9 mouse cellular contexts compared by ENCODE assay signal in genomic region chr9:16498876-16499275, GRCm38 (mm10). TPM values are rescaled to one million over a fixed set of nuclear protein-coding genes. Genes with fewer than 3 reads are reported as not detected.
A peak's percentile ranks its signal among the peaks of the same experiment; 100 is the strongest.
DNase-seq lines count a peak whose midpoint lies in the region; ATAC-seq and TF ChIP-seq lines count a peak whose summit lies in the region.
"Had no signal": no experiment of that assay in that cellular context is flagged by ENCODE, and none has a peak within 500 bp of the region (broad histone marks: within the 10 kb centered on the region; RNA-seq: fewer than 3 reads in every experiment).

No protein-coding gene starts in this region.

- H3K27me3 ChIP-seq in kidney, postnatal 0 days (ENCODE audit: insufficient read depth, low read length): no peaks in the 10 kb centered on the region
- no peaks in the 10 kb centered on the region for H3K27me3 ChIP-seq in embryonic facial prominence, embryonic 12.5 days
- no peaks in the 10 kb centered on the region for H3K27me3 ChIP-seq in hindbrain, embryonic 16.5 days (replicated peaks; ENCODE audit: control insufficient read depth, insufficient read depth, low read length)
- H3K27me3 ChIP-seq in neural tube, embryonic 13.5 days: no peaks in the 10 kb centered on the region

- H3K4me1 ChIP-seq in kidney, postnatal 0 days (replicated peaks; ENCODE audit: insufficient read depth, low read length): no peaks in the 10 kb centered on the region
- H3K4me1 ChIP-seq in embryonic facial prominence, embryonic 12.5 days: no peaks in the 10 kb centered on the region; the same call in 1 of the 2 replicates
- peaks cover 5% of the 10 kb centered on the region for H3K4me1 ChIP-seq in hindbrain, embryonic 16.5 days (ENCODE audit: control insufficient read depth, insufficient read depth, low read depth, low read length)
- peaks cover 24% of the 10 kb centered on the region for H3K4me1 ChIP-seq in neural tube, embryonic 13.5 days (replicated peaks)

- 0 out of 2 replicates have a peak overlapping the region, but pooled peaks have one; percentile 97 for H3K4me2 ChIP-seq in kidney, postnatal 0 days (ENCODE audit: low read length)
- peak overlapping the region; percentile 29; the same call in 1 of the 2 replicates for H3K4me2 ChIP-seq in embryonic facial prominence, embryonic 12.5 days (replicated peaks)
- peak overlapping the region; percentile 57 for H3K4me2 ChIP-seq in hindbrain, embryonic 16.5 days (ENCODE audit: low read length)
- H3K4me2 ChIP-seq in neural tube, embryonic 13.5 days: peak overlapping the region; percentile 68

- H3K27ac ChIP-seq in kidney, postnatal 0 days: no peak overlapping the region
- no peak overlapping the region for H3K27ac ChIP-seq in embryonic facial prominence, embryonic 12.5 days
- H3K27ac ChIP-seq in hindbrain, embryonic 16.5 days (ENCODE audit: low read depth, low read length): peak overlapping the region; percentile 49
- peak overlapping the region; percentile 89 for H3K27ac ChIP-seq in neural tube, embryonic 13.5 days (replicated peaks)
- H3K27ac ChIP-seq: macrophage had no signal

- ATAC-seq in kidney, postnatal 0 days (replicated peaks; ENCODE audit: low FRiP score, low read depth): no peak
- ATAC-seq in embryonic facial prominence, embryonic 12.5 days (ENCODE audit: insufficient number of reproducible peaks, insufficient read depth, low FRiP score, low TSS enrichment): no peak
- ATAC-seq in hindbrain, embryonic 16.5 days: no peak
- no peak for ATAC-seq in neural tube, embryonic 13.5 days (ENCODE audit: low read depth)
- ATAC-seq in activated CD4-positive, CD25-positive, alpha-beta regulatory T cell, adult 4 months: no peak

- H3K9ac ChIP-seq in kidney, postnatal 0 days (ENCODE audit: low read depth, low read length): no peak overlapping the region
- H3K9ac ChIP-seq in embryonic facial prominence, embryonic 12.5 days: no peak overlapping the region
- peak overlapping the region; percentile 39 for H3K9ac ChIP-seq in hindbrain, embryonic 16.5 days (ENCODE audit: low read depth, low read length)
- H3K9ac ChIP-seq in neural tube, embryonic 13.5 days: peak overlapping the region; percentile 81

- H3K9me3 ChIP-seq in kidney, postnatal 0 days (replicated peaks; ENCODE audit: low read length): no peaks in the 10 kb centered on the region
- H3K9me3 ChIP-seq in embryonic facial prominence, embryonic 12.5 days: no peaks in the 10 kb centered on the region
- no peaks in the 10 kb centered on the region for H3K9me3 ChIP-seq in hindbrain, embryonic 16.5 days (ENCODE audit: control insufficient read depth, low read length)
- no peaks in the 10 kb centered on the region for H3K9me3 ChIP-seq in neural tube, embryonic 13.5 days

- no peak overlapping the region for H3K4me3 ChIP-seq in kidney, postnatal 0 days (replicated peaks; ENCODE audit: low read depth, low read length)
- no peak overlapping the region for H3K4me3 ChIP-seq in embryonic facial prominence, embryonic 12.5 days
- peak overlapping the region; percentile 49 for H3K4me3 ChIP-seq in hindbrain, embryonic 16.5 days (ENCODE audit: low read length)
- peak overlapping the region; percentile 77 for H3K4me3 ChIP-seq in neural tube, embryonic 13.5 days

- WGBS in kidney, postnatal 0 days: 12% methylated on average over 4 of the region's 4 CpGs
- 7% methylated on average over 4 of the region's 4 CpGs for WGBS in embryonic facial prominence, embryonic 12.5 days
- 2% methylated on average over 4 of the region's 4 CpGs for WGBS in hindbrain, embryonic 16.5 days
- 3% methylated on average over 4 of the region's 4 CpGs for WGBS in neural tube, embryonic 13.5 days

- DNase-seq in kidney, postnatal 0 days (ENCODE audit: low spot score): no peak
- no peak for DNase-seq in kidney, adult 11 months
- DNase-seq in T-cell, adult 2 months (ENCODE audit: low spot score): no peak
- DNase-seq in urinary bladder, postnatal 4 days (ENCODE audit: low spot score in 2 of 2): no peak

- no peaks in the 10 kb centered on the region for H3K36me3 ChIP-seq in kidney, postnatal 0 days (ENCODE audit: insufficient read depth, low read length)
- H3K36me3 ChIP-seq in embryonic facial prominence, embryonic 12.5 days: no peaks in the 10 kb centered on the region
- no peaks in the 10 kb centered on the region for H3K36me3 ChIP-seq in hindbrain, embryonic 16.5 days (ENCODE audit: control insufficient read depth, insufficient read depth, low read length)
- no peaks in the 10 kb centered on the region for H3K36me3 ChIP-seq in neural tube, embryonic 13.5 days

- no peak for TF ChIP-seq CTCF in kidney, postnatal 0 days (IDR thresholded peaks at IDR 0.05; ENCODE audit: low read depth)

RNA-seq across cellular contexts. Expression of gene Fat3, which starts 2.2 kb away (rescaled TPM):
- 1.3 and 1.5 TPM in 2 replicates for polyA plus RNA-seq in kidney, postnatal 0 days (2015; fragmentation: Nextera tagmentation; extraction: Ambion mirVana)
- polyA plus RNA-seq in embryonic facial prominence, embryonic 12.5 days (2016; fragmentation: Nextera tagmentation; extraction: Ambion mirVana): 3.2 and 3.3 TPM in 2 replicates
- 7.5 and 8.5 TPM in 2 replicates for polyA plus RNA-seq in hindbrain, embryonic 16.5 days (2015; fragmentation: Nextera tagmentation; extraction: Ambion mirVana)
- 11.3 and 12.1 TPM in 2 replicates for polyA plus RNA-seq in neural tube, embryonic 13.5 days (2015; fragmentation: Nextera tagmentation; extraction: Ambion mirVana)
- polyA plus RNA-seq in activated CD4-positive, CD25-positive, alpha-beta regulatory T cell, adult 4 months (2017; shearing (Covaris generic)): under 1 TPM; 0.13 to 0.29 TPM

Comparison
In these comparisons a context has a peak if more than half of its experiments do, and no peak if none do; other contexts are left out.
1. H3K27ac ChIP-seq: peak in hindbrain, embryonic 16.5 days (single experiment) and neural tube, embryonic 13.5 days (single experiment); none in kidney, postnatal 0 days (single experiment) and embryonic facial prominence, embryonic 12.5 days (single experiment).
2. H3K4me2 ChIP-seq: peak in every context shown above with its lines; median percentile 97 in kidney, postnatal 0 days; 68 in neural tube, embryonic 13.5 days; 57 in hindbrain, embryonic 16.5 days; 29 in embryonic facial prominence, embryonic 12.5 days.
3. H3K4me3 ChIP-seq: peak in hindbrain, embryonic 16.5 days (single experiment) and neural tube, embryonic 13.5 days (single experiment); none in kidney, postnatal 0 days (single experiment) and embryonic facial prominence, embryonic 12.5 days (single experiment).
4. H3K9ac ChIP-seq: peak in hindbrain, embryonic 16.5 days (single experiment) and neural tube, embryonic 13.5 days (single experiment); none in kidney, postnatal 0 days (single experiment) and embryonic facial prominence, embryonic 12.5 days (single experiment).